Mouse (Mus musculus) fibroblast of lung, adult 2 months (primary cell): ENCODE data around the gene Lrrc9.
A peak's percentile ranks its signal among the peaks of the same experiment; 100 is the strongest.

Source experiments
- DNase-seq: peaks from one replicate; pipeline ENCODE4 v3.0.0-alpha.2; 2011; ENCODE audit warnings: low read depth

Lrrc9 gene

GRCm38 (mm10) chr12:72441839-72442576, at the start of gene Lrrc9:
Lrrc9 (plus strand) TSS chr12:72441866.
- no peak for DNase-seq

GRCm38 (mm10) chr12:72393046-72393805, 48.4 kb upstream of the Lrrc9 start:
- no peak for DNase-seq

DNA sequence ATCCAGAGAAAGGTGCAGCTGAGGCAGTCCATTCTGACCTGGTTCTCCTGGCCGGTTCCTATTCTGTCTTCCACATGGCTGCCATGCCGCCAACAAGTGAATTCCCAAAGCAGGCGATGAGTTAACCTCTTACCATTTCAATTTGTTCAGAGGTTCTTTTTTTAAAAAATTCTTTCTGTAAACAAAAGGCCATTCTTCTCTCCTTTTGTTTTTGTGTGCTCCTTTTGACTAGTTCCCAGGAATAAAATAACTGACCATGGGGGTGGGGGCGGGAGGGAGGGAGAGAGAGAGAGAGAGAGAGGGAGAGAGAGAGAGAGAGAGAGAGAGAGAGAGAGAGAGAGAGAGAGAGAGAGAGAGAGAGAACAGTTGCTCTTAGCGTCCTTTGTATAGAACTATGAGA, 36.6 kb upstream of the Lrrc9 start:
- DNase-seq = no peak

DNA sequence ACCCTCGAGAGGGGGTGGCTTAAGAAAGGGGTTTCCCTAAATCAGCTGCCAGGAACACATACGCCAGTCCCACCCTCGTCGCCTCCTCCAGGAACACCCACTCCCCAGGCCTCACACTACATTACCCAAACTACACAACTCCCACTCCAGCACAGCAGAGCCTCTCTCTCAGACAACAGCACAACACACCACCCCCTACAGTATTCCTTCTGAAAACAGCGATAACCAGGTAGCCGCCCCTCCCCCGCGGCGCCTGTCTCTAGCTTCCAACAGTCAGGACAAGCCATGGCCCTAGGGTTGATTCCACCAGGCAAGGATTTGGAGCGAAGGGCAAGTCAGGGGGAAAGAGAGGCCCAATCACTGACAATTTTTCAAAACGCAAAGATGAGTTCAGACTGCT, 34.5 kb upstream of the Lrrc9 start:
- no peak for DNase-seq

DNA sequence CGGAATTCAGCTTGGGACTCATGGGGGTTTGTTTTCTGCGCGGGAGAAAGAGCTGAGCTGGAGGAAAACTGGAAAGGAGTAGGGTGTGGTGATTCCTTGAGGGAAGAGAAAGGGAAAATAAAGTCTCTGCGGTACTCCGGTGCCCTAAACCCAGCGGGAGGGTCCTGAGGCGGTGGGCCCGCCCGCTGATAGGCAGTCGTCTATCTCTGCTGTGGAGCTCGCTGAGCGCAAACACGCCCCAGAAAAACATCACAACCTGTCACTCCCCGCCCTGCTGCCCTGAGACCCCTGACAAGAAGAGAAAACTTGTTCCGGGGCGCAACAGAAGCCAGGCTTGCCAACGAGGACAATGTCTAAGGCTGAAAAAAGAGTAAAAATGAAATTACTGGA, 34.0 kb upstream of the Lrrc9 start:
- no peak for DNase-seq

- DNase-seq = no peak
Observed at GRCm38 (mm10) chr12:72408111-72408891, 33.4 kb upstream of the Lrrc9 start.

GRCm38 (mm10) chr12:72408954-72409353, 32.7 kb upstream of the Lrrc9 start, which contains the start of gene Rtn1:
Rtn1 (minus strand) TSS chr12:72409054.
- DNase-seq = no peak

DNA sequence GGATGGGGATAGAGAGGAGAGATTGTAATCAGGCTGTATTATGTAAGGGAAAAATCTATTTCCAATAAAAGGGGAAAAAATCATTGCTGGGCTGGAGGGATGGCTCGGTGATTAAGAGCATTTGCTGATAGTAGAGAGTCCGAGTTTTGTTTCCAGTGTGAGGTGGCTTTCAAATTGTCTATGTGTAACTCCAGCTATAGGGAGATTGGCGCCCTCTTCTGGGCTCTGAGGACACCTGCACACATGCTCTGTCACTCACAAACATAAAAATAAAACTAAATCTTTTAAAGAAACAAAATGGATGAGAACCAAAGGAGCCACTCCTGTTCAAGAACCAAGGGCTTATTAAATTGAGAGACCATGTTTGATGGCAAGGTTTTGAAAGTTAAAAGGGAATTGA, 23.9 kb upstream of the Lrrc9 start:
- DNase-seq = no peak

GRCm38 (mm10) chr12:72422681-72423080, 19.0 kb upstream of the Lrrc9 start:
- DNase-seq = no peak

DNA sequence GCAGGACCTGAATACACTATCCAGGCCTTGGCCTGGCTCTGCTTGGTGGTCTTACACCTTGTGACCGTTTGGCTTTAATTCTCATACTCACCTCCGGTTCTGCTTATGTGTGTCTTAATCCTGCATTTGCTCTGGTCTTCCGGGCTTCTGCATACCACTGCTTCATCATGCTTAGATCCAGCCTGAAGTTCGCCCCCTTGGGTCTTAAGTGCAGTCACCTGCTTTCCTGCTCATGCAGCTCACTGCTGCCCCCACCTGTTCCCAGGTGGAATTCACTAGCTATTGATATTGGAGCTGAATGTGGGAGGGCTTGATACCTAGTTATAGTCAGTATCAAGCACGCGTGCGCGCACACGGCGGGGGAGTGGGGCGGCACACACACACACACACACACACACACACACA, 13.9 kb upstream of the Lrrc9 start:
- peak; percentile 27 for DNase-seq

GRCm38 (mm10) chr12:72432209-72432608, 9.5 kb upstream of the Lrrc9 start:
- DNase-seq = no peak

DNA sequence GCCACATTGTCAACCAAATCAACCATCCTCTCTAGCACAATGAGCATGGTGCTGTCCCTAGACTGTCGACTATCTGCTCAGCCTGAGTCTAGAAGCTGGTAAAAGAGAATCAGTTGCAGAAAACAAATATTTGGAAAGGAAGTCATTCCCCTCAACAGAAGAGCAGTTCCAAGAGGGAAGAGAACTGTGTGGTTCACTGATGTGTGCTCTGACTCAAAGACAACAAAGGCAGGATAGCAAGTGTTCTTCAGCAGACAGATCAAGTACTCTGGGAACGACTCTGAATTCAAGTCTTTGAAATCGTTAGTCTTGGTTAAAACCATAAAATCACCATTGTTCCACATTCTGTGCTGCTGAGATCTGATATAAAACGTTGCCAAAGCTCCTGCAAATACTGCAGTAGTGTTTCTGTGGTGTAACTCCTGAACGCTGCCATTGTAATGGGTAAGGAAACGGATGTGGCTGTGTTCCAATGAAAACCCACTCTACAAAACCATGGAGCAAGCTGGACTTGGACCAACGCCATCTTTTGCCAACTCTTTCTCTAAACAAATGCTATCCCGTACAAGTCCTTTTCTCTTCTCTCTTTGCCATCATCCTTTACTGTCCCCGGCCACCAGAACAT, 8.3 kb upstream of the Lrrc9 start:
- DNase-seq = peak; percentile 14

GRCm38 (mm10) chr12:72437676-72438341, 3.9 kb upstream of the Lrrc9 start:
- DNase-seq = no peak

DNA sequence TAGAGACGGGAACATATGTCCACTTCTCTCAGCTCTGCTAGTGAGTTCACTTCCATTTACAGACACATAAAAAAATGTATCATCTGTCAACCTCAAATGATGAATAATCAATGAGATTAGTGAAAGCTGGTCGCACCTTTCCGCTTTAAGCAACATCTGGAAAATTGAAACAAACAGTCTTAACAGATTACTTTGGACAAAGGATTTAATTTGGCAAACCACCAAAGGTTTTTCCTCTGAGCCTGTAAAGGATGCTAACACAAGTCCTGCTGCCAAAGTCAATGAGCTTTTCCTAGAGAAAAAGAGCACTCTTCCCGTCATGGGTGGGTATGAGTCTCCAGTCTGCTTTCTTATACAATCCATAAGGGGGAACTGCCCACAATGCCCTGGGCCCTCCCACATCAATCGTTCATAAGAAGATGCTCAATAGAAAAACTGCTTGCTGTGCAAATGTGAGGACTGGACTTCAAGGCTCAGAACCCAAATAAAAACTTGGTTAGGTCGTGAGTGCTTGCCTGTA, 2.6 kb upstream of the Lrrc9 start:
- no peak for DNase-seq

DNA sequence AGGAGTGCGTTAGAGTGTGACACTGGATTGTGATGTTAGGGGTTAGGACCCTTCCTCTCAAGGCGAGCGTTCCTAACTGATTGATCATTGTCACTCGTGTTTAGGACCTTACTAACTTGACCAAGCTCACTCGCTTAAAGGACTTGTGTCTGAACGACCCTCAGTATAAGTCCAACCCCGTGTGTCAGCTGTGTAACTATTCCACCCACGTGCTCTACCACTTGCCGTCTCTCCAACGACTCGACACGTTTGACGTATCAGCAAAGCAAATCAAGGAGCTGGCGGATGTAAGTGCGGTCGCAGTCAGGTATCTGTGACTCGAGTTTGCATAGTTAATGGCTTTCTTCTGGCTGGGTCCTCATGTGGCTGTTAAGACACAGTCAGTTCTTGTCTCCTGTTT, 12.3 kb downstream of the Lrrc9 start:
- DNase-seq = no peak

- DNase-seq = peak; percentile 27
Observed at GRCm38 (mm10) chr12:72461191-72461893, 19.7 kb downstream of the Lrrc9 start.

DNA sequence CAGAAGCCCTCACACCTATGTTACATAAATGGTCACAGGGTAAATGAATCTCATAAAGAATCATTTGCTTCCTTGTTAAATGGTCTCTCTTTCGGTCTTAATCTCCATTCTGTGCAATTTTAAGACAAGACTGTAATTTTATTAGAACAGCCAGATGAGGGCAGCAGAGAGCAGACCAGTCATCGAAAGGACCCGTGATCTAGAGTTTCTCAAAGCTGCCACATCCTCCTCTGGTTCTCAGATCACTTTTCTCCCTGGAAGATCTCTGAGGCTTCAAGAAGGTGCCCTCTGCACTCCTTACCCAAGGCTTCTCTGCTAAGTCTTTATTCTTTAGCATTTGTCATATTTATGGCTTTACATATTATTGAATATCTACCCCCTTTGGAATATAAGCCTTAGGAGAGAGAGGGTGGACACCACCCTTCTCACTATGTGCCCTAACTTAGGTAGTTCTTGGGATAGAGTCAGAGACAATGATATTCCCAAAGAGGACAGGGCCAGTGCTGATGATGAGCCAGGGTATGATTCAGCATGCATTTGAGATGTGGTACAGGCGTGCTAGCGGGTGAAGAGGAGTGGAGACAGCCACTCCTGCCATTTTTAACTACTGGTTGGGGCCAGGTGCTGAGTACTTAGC, 20.3 kb downstream of the Lrrc9 start:
- DNase-seq = peak; percentile 68

GRCm38 (mm10) chr12:72465826-72466501, 24.3 kb downstream of the Lrrc9 start:
- DNase-seq = no peak

DNA sequence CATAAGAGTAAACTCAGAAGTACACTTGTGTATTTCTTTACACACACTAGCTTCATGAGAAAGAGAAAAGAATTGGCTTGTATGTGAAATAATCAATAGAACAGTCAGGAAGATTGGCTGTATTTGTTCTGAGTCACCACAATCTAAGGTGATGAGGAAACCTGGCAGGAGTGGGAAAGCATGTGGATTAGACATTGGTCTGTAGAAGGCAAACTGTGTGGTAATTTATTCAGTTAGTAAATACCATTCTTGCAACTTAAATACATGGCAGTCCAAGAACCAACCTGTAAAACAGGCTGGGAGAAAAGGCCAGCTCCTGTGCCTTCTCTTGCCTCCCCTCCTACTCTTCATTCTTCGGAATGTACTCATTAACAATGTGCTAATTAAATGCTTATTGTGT, 25.6 kb downstream of the Lrrc9 start:
- no peak for DNase-seq

DNA sequence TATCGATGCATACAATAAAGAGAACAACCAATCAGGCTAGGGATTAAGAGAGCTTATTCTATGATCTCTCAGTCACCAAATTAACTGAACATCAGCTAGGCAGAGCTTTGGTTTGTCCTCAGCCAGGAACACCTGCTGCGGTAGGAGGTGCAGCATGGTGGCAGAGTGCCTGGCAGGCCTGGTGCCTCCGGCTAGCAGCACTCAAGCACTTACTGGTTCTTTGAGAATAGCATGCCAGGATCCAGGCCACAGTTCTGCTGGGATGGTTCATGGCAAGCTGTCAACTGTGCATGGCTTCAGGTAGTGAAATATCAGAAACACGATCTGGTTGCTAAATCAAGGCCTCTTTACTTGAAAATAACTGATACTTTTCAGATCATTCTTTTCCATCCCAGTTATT, 26.1 kb downstream of the Lrrc9 start:
- no peak for DNase-seq
